Mouse (Mus musculus) MEL (cell line): ENCODE results near the gene Gpm6b. TPM values are rescaled to one million over a fixed set of nuclear protein-coding genes. Genes with fewer than 3 reads are reported as not detected.

Source experiments
- DNase-seq: peaks from one replicate; pipeline ENCODE4 v3.0.0; 2011; ENCODE audit warnings: low read depth, low spot score
- H3K27ac ChIP-seq: 2 replicates; pipeline ENCODE4 v1.5.1; 2012; ENCODE audit warnings: low read depth, mild to moderate bottlenecking, control low read depth, low read length, moderate library complexity; ENCODE audit not compliant: control insufficient read depth
- H3K27me3 ChIP-seq, 2 experiments: fragments of 150-350 bp in 1 of 2; sonication (generic) in 1 of 2; 2 replicates each; pipeline ENCODE4 v1.6.1; 2012; ENCODE audit warnings: low read length in 2 of 2, mild to moderate bottlenecking in 2 of 2, improper control_type of control experiment in 1 of 2, moderate library complexity in 1 of 2; ENCODE audit not compliant: insufficient read depth in 2 of 2, control insufficient read depth in 1 of 2
- H3K36me3 ChIP-seq, 2 experiments: 2 replicates each; pipeline ENCODE4 v1.6.1; 2012 to 2014; ENCODE audit warnings: low read length in 2 of 2, improper control_type of control experiment in 1 of 2, inconsistent platforms in 1 of 2, mild to moderate bottlenecking in 1 of 2; ENCODE audit not compliant: insufficient read depth in 2 of 2, control insufficient read depth in 1 of 2
- H3K4me1 ChIP-seq, 2 experiments: fragments of 150-350 bp in 1 of 2; sonication (generic) in 1 of 2; 2 replicates each; pipeline ENCODE4 v1.6.1; 2012; ENCODE audit warnings: low read length in 2 of 2, improper control_type of control experiment in 1 of 2, mild to moderate bottlenecking in 1 of 2; ENCODE audit not compliant: insufficient read depth in 2 of 2, control insufficient read depth in 1 of 2
- H3K4me3 ChIP-seq, 2 experiments: fragments of 150-350 bp in 1 of 2; sonication (generic) in 1 of 2; 2 replicates each; pipeline ENCODE4 v1.5.1; 2012; ENCODE audit warnings: low read depth in 2 of 2, low read length in 2 of 2, mild to moderate bottlenecking in 2 of 2, moderate library complexity in 2 of 2, control low read depth in 1 of 2, improper control_type of control experiment in 1 of 2; ENCODE audit not compliant: control insufficient read depth in 1 of 2, insufficient read depth in 1 of 2
- H3K79me2 ChIP-seq: 2 replicates; pipeline ENCODE4 v1.6.1; 2012; ENCODE audit warnings: mild to moderate bottlenecking, low read length, moderate library complexity; ENCODE audit not compliant: control insufficient read depth, poor library complexity, insufficient read depth
- H3K9ac ChIP-seq: 2 replicates; pipeline ENCODE4 v1.6.1; 2012; ENCODE audit warnings: low read depth, mild to moderate bottlenecking, control low read depth, low read length, moderate library complexity; ENCODE audit not compliant: control insufficient read depth, poor library complexity, severe bottlenecking
- H3K9me3 ChIP-seq: fragments of 150-350 bp; sonication (generic); replicated peaks from 2 replicates; pipeline ENCODE4 v1.6.1; 2012; ENCODE audit warnings: mild to moderate bottlenecking, low read length, improper control_type of control experiment, moderate library complexity; ENCODE audit not compliant: insufficient read depth
- BHLHE40 ChIP-seq: IDR thresholded peaks from 2 replicates; pipeline ENCODE4 v1.6.1; 2012; ENCODE audit warnings: low read depth, mild to moderate bottlenecking, inconsistent platforms, low read length, improper control_type of control experiment, borderline replicate concordance
- CHD1 ChIP-seq: IDR thresholded peaks from 2 replicates; pipeline ENCODE4 v1.6.1; 2012; ENCODE audit warnings: low read depth, mild to moderate bottlenecking, inconsistent platforms, low read length, improper control_type of control experiment
- CTCF ChIP-seq, 3 experiments: IDR thresholded peaks in 2 of 3; conservative IDR thresholded peaks in 1 of 3; 2 replicates each; pipeline ENCODE4 v1.5.1; 2011 to 2012; ENCODE audit warnings: low read length in 3 of 3, low read depth in 2 of 3, mild to moderate bottlenecking in 2 of 3, improper control_type of control experiment in 1 of 3, inconsistent platforms in 1 of 3, mixed read lengths in 1 of 3, moderate library complexity in 1 of 3; ENCODE audit not compliant: control insufficient read depth in 1 of 3, insufficient read depth in 1 of 3, poor library complexity in 1 of 3, severe bottlenecking in 1 of 3
- EP300 ChIP-seq, 2 experiments: IDR thresholded peaks; 2 replicates each; pipeline ENCODE4 v1.6.1; 2011; ENCODE audit warnings: improper control_type of control experiment in 2 of 2, low read length in 2 of 2, low read depth in 1 of 2, mild to moderate bottlenecking in 1 of 2
- ETS1 ChIP-seq: IDR thresholded peaks from 2 replicates; pipeline ENCODE4 v1.6.1; 2012; ENCODE audit warnings: low read depth, mild to moderate bottlenecking, inconsistent platforms, low read length, improper control_type of control experiment, moderate library complexity
- GATA1 ChIP-seq: IDR thresholded peaks from 2 replicates; pipeline ENCODE4 v1.6.1; 2011; ENCODE audit warnings: low read depth, low read length, improper control_type of control experiment
- KAT2A ChIP-seq: conservative IDR thresholded peaks from 2 replicates; pipeline ENCODE4 v1.6.1; 2012; ENCODE audit warnings: low read depth, low read length, improper control_type of control experiment, inconsistent platforms
- MAFK ChIP-seq: IDR thresholded peaks from 2 replicates; pipeline ENCODE4 v1.6.1; 2011; ENCODE audit warnings: low read depth, mild to moderate bottlenecking, low read length, improper control_type of control experiment, borderline replicate concordance
- MAZ ChIP-seq: IDR thresholded peaks from 2 replicates; pipeline ENCODE4 v1.6.1; 2012; ENCODE audit warnings: low read depth, mild to moderate bottlenecking, inconsistent platforms, low read length, improper control_type of control experiment
- MXI1 ChIP-seq: IDR thresholded peaks from 2 replicates; pipeline ENCODE4 v1.6.1; 2011; ENCODE audit warnings: mild to moderate bottlenecking, low read depth, low read length, improper control_type of control experiment
- MYB ChIP-seq: IDR thresholded peaks from 2 replicates; pipeline ENCODE4 v1.6.1; 2011; ENCODE audit warnings: mild to moderate bottlenecking, low read depth, low read length, improper control_type of control experiment
- NELFE ChIP-seq: IDR thresholded peaks from 2 replicates; pipeline ENCODE4 v1.6.1; 2011; ENCODE audit warnings: low read depth, low read length, improper control_type of control experiment
- NRF1 ChIP-seq: IDR thresholded peaks from 2 replicates; pipeline ENCODE4 v1.6.1; 2014; ENCODE audit warnings: low read depth, mild to moderate bottlenecking, inconsistent platforms, low read length, improper control_type of control experiment, moderate library complexity; ENCODE audit not compliant: poor library complexity, insufficient read depth, severe bottlenecking
- POLR2AphosphoS5 ChIP-seq: IDR thresholded peaks from 2 replicates; pipeline ENCODE4 v1.6.1; 2012; ENCODE audit warnings: low read depth, borderline replicate concordance, mild to moderate bottlenecking, inconsistent platforms, low read length, moderate library complexity, mixed read lengths
- RAD21 ChIP-seq: IDR thresholded peaks from 2 replicates; pipeline ENCODE4 v1.6.1; 2011; ENCODE audit warnings: mild to moderate bottlenecking, low read depth, low read length, improper control_type of control experiment
- RCOR1 ChIP-seq: IDR thresholded peaks from 2 replicates; pipeline ENCODE4 v1.6.1; 2012; ENCODE audit warnings: low read depth, mild to moderate bottlenecking, inconsistent platforms, low read length, improper control_type of control experiment
- SIN3A ChIP-seq: IDR thresholded peaks from 2 replicates; pipeline ENCODE4 v1.6.1; 2012; ENCODE audit warnings: low read length, improper control_type of control experiment, inconsistent platforms
- TAL1 ChIP-seq: IDR thresholded peaks from 2 replicates; pipeline ENCODE4 v1.6.1; 2012; ENCODE audit warnings: mild to moderate bottlenecking, inconsistent platforms, low read length, moderate library complexity, mixed read lengths
- TBP ChIP-seq: IDR thresholded peaks from 2 replicates; pipeline ENCODE4 v1.8.0; 2011; ENCODE audit warnings: low read depth, low read length, improper control_type of control experiment
- TCF12 ChIP-seq: IDR thresholded peaks from 2 replicates; pipeline ENCODE4 v1.6.1; 2014; ENCODE audit warnings: low read depth, mild to moderate bottlenecking, inconsistent platforms, low read length, improper control_type of control experiment, moderate library complexity
- UBTF ChIP-seq: IDR thresholded peaks from 2 replicates; pipeline ENCODE4 v1.6.1; 2012; ENCODE audit warnings: low read depth, mild to moderate bottlenecking, inconsistent platforms, low read length, improper control_type of control experiment, moderate library complexity, borderline replicate concordance; ENCODE audit not compliant: insufficient read depth
- ZC3H11A ChIP-seq: IDR thresholded peaks from 2 replicates; pipeline ENCODE4 v1.6.1; 2012; ENCODE audit warnings: low read depth, mild to moderate bottlenecking, inconsistent platforms, low read length, improper control_type of control experiment
- ZMIZ1 ChIP-seq: IDR thresholded peaks from 2 replicates; pipeline ENCODE4 v1.6.1; 2012; ENCODE audit warnings: low read depth, mild to moderate bottlenecking, inconsistent platforms, low read length, improper control_type of control experiment, moderate library complexity
- ZNF384 ChIP-seq: IDR thresholded peaks from 2 replicates; pipeline ENCODE4 v1.6.1; 2012; ENCODE audit warnings: low read depth, mild to moderate bottlenecking, inconsistent platforms, low read length, improper control_type of control experiment
- polyA plus RNA-seq, 2 experiments: library from polyadenylated mRNA; stranded (reverse) in 1 of 2; unstranded in 1 of 2; fragments of >175 nt in 1 of 2; fragments of >200 nt in 1 of 2; gene quantifications; 2 replicates each; pipeline versions ENCODE4 v1.2.1 to v1.2.4; 2012; ENCODE audit warnings: low replicate concordance in 2 of 2, low read depth in 1 of 2; ENCODE audit not compliant: insufficient read length in 2 of 2, insufficient read depth in 1 of 2, missing spikeins in 1 of 2
- total RNA-seq: library from RNA; depleted of rRNA; stranded (reverse); fragments of 300-350 nt; gene quantifications from 2 replicates; pipeline ENCODE4 v1.2.3, GENCODE M21; 2012

Gene Gpm6b
- total and polyA plus RNA-seq, 3 experiments, result 4.9 to 13.2 TPM; not detected in 1

DNA sequence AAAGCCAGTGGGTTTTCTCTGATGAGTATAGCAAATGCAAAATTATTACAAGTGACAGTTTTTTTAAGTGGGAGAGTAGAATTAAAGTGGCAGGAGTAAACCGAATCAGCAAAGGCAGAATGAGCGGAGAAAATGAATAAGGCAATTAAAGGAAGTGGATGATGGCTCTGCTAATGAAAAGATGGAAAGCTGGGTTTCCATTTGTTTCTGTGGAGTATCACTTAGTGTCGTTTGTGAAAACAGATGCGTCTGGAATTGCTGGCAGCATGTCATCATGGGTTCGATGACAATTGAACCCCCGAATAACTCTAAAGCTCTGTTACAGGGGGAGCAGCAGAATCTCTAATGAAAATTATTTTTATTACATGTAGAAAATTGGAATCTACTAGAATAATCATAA lies 109.4 kb downstream of the Gpm6b start:
- no peak for DNase-seq
- no peak overlapping the region for H3K27ac ChIP-seq
- TF ChIP-seq MAZ, result no peak
- no peak for TF ChIP-seq TCF12
- TF ChIP-seq MYB, result no peak
- TF ChIP-seq GATA1, result no peak
- TF ChIP-seq TBP, result no peak
- no peak for TF ChIP-seq TAL1
- no peak for TF ChIP-seq NRF1
- H3K36me3 ChIP-seq, result peaks cover 13 to 19% of the 10 kb centered on the region in 2 experiments
- H3K4me1 ChIP-seq, result no peaks in the 10 kb centered on the region
- H3K4me3 ChIP-seq, result no peak overlapping the region
- no peak overlapping the region for H3K9ac ChIP-seq
- no peaks in the 10 kb centered on the region for H3K79me2 ChIP-seq
- H3K9me3 ChIP-seq, result no peaks in the 10 kb centered on the region
- H3K27me3 ChIP-seq, result no peaks in the 10 kb centered on the region

DNA sequence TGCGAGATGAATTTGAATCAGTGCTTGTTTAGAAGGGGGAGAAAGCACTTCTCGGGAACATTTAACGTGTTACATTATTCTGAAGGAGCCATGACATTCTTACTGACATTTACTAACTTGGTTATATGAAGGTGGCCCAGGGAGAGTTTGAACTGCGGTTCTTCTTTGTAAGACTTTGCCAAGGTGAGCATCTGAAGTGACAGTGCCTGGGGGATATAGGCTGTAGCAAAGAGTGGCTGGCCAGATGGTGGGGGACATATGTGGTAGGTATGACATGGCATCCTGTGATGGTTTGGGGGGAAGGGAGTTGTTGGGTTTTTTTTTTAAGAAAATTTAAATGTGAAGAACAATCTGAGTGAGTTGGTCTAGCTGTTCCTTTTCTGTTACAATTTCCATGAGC lies 109.9 kb downstream of the Gpm6b start:
- peaks cover 13 to 24% of the 10 kb centered on the region in 2 experiments for H3K36me3 ChIP-seq
- H3K4me3 ChIP-seq, result no peak overlapping the region
- H3K27ac ChIP-seq, result no peak overlapping the region
- no peak overlapping the region for H3K9ac ChIP-seq
- H3K79me2 ChIP-seq, result no peaks in the 10 kb centered on the region
- H3K27me3 ChIP-seq, result no peaks in the 10 kb centered on the region
- peak; percentile 63 for DNase-seq
- H3K4me1 ChIP-seq, result no peaks in the 10 kb centered on the region
- TF ChIP-seq ETS1 (no peak), TBP (no peak), EP300 (IDR thresholded peaks at IDR 0.05; ENCODE audit: low read depth in 1 of 2, low read length in 2 of 2) (no peak), CHD1 (no peak), UBTF (no peak), MAFK (no peak), ZNF384 (no peak), SIN3A (no peak), MXI1 (no peak), MYB (no peak), ZMIZ1 (no peak), ZC3H11A (no peak), KAT2A (no peak), GATA1 (no peak), RAD21 (no peak), RCOR1 (no peak), CTCF (IDR thresholded peaks at IDR 0.05 in 2 of 3, conservative IDR thresholded peaks at IDR 0.05 in 1 of 3; ENCODE audit: control insufficient read depth in 1 of 3, insufficient read depth in 1 of 3, low read depth in 2 of 3, low read length in 3 of 3, poor library complexity in 1 of 3, severe bottlenecking in 1 of 3) (no peak), POLR2AphosphoS5 (no peak), NELFE (no peak), BHLHE40 (no peak)
- H3K9me3 ChIP-seq, result no peaks in the 10 kb centered on the region
